Mouse (Mus musculus) E14TG2a.4 (cell line): ENCODE results near the gene Znhit6.

Source experiments
- H3K27me3 ChIP-seq: 2 replicates; pipeline ENCODE4 v1.6.1; 2014; ENCODE audit warnings: low read length, control low read depth; ENCODE audit not compliant: insufficient read depth
- H3K36me3 ChIP-seq: 2 replicates; pipeline ENCODE4 v1.6.1; 2014; ENCODE audit warnings: low read length, control low read depth; ENCODE audit not compliant: insufficient read depth
- H3K4me1 ChIP-seq: replicated peaks from 2 replicates; pipeline ENCODE4 v1.6.1; 2014; ENCODE audit warnings: low read depth, low read length, control low read depth
- H3K4me3 ChIP-seq: replicated peaks from 2 replicates; pipeline ENCODE4 v1.5.1; 2014; ENCODE audit warnings: mild to moderate bottlenecking, low read length
- H3K9me3 ChIP-seq: 2 replicates; pipeline ENCODE4 v1.6.1; 2014; ENCODE audit warnings: low read length, control low read depth
- CTCF ChIP-seq: conservative IDR thresholded peaks from 2 replicates; pipeline ENCODE4 v1.5.1; 2014; ENCODE audit warnings: low read length
- NANOG ChIP-seq: IDR thresholded peaks from 2 replicates; pipeline ENCODE4 v1.6.1; 2014; ENCODE audit warnings: borderline replicate concordance, low read length, mixed read lengths
- POU5F1 ChIP-seq: IDR thresholded peaks from 2 replicates; pipeline ENCODE4 v1.6.1; 2014; ENCODE audit warnings: low read length, borderline replicate concordance

Znhit6 gene

GRCm38 (mm10) chr3:145575743-145576481 is at the start of gene Znhit6:
Gene Znhit6, plus strand, starts transcription at chr3:145576205.
- Histone ChIP-seq H3K27me3 (no peaks in the 10 kb centered on the region), H3K4me1 (peaks cover 36% of the 10 kb centered on the region), H3K4me3 (peak within 1 kb of the TSS; percentile 97), H3K9me3 (no peaks in the 10 kb centered on the region), H3K36me3 (peaks cover 40% of the 10 kb centered on the region)
- TF ChIP-seq CTCF (no peak), NANOG (no peak), POU5F1 (no peak)

GRCm38 (mm10) chr3:145537870-145538269 is 38.1 kb upstream of the Znhit6 start:
- Histone ChIP-seq H3K9me3 (no peaks in the 10 kb centered on the region), H3K4me3 (no peak overlapping the region), H3K36me3 (no peaks in the 10 kb centered on the region), H3K4me1 (no peaks in the 10 kb centered on the region), H3K27me3 (no peaks in the 10 kb centered on the region)
- TF ChIP-seq POU5F1: no peak
- TF ChIP-seq CTCF: no peak
- TF ChIP-seq NANOG: no peak

- H3K27me3 ChIP-seq: no peaks in the 10 kb centered on the region
- no peaks in the 10 kb centered on the region for H3K4me1 ChIP-seq
- no peak overlapping the region for H3K4me3 ChIP-seq
- H3K9me3 ChIP-seq: no peaks in the 10 kb centered on the region
- no peaks in the 10 kb centered on the region for H3K36me3 ChIP-seq
- no peak for TF ChIP-seq NANOG
- no peak for TF ChIP-seq CTCF
- no peak for TF ChIP-seq POU5F1
These were observed 27.3 kb upstream of the Znhit6 start for GRCm38 (mm10) chr3:145548441-145549415.

GRCm38 (mm10) chr3:145550216-145550615 is 25.8 kb upstream of the Znhit6 start:
- no peaks in the 10 kb centered on the region for H3K9me3 ChIP-seq
- H3K36me3 ChIP-seq: no peaks in the 10 kb centered on the region
- no peak overlapping the region for H3K4me3 ChIP-seq
- TF ChIP-seq CTCF: no peak
- TF ChIP-seq POU5F1: no peak
- no peak for TF ChIP-seq NANOG
- no peaks in the 10 kb centered on the region for H3K4me1 ChIP-seq
- H3K27me3 ChIP-seq: no peaks in the 10 kb centered on the region

DNA sequence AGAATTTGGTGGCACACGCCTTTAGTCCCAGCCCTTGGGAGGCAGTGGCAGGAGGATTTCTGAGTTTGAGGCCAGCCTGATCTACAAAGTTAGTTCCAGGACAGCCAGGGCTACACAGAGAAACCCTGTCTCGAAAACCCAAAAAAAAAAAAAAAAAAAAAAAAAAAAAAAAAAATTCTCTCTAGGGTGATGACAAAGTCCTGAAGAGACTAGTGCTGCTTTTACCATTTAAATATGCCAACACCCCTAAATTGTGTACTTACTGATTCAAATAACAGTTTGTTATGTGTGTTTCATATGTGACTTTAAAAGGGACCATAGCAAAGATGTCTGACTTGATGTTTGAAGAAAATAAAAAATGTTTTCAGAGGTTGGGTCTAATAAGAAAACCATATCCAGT is 21.6 kb upstream of the Znhit6 start:
- Histone ChIP-seq H3K4me3 (no peak overlapping the region), H3K4me1 (no peaks in the 10 kb centered on the region), H3K9me3 (no peaks in the 10 kb centered on the region), H3K36me3 (no peaks in the 10 kb centered on the region), H3K27me3 (no peaks in the 10 kb centered on the region)
- no peak for TF ChIP-seq NANOG
- TF ChIP-seq CTCF: no peak
- no peak for TF ChIP-seq POU5F1

GRCm38 (mm10) chr3:145556206-145556605 is 19.8 kb upstream of the Znhit6 start:
- H3K4me3 ChIP-seq: no peak overlapping the region
- TF ChIP-seq POU5F1 (no peak), NANOG (no peak), CTCF (no peak)
- H3K9me3 ChIP-seq: no peaks in the 10 kb centered on the region
- no peaks in the 10 kb centered on the region for H3K27me3 ChIP-seq
- H3K4me1 ChIP-seq: no peaks in the 10 kb centered on the region
- H3K36me3 ChIP-seq: no peaks in the 10 kb centered on the region

DNA sequence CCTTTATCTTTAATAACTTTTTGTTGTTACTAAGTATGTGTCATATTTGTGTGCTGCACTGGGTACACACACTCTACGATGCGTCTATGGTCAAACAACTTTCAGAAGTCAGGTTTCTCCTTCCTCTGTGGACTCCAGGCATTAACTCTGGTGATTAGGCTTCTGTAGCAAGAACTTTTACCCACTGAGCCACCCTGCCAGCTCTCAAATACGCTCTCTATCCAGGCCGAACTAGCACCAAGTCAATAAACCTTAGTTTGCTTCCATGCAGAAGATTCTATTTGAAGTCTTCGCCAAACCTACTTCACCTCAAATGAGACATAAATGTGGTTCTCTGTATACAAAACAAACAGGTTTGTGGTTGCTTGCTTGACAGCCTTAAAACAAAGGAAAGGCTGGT is 16.3 kb upstream of the Znhit6 start:
- H3K27me3 ChIP-seq: no peaks in the 10 kb centered on the region
- H3K9me3 ChIP-seq: peaks cover 17% of the 10 kb centered on the region
- H3K36me3 ChIP-seq: no peaks in the 10 kb centered on the region
- no peak for TF ChIP-seq NANOG
- TF ChIP-seq CTCF: no peak
- TF ChIP-seq POU5F1: no peak
- H3K4me3 ChIP-seq: no peak overlapping the region
- no peaks in the 10 kb centered on the region for H3K4me1 ChIP-seq

- no peak overlapping the region for H3K4me3 ChIP-seq
- peaks cover 19% of the 10 kb centered on the region for H3K9me3 ChIP-seq
- no peaks in the 10 kb centered on the region for H3K4me1 ChIP-seq
- TF ChIP-seq NANOG (no peak), CTCF (no peak), POU5F1 (no peak)
- no peaks in the 10 kb centered on the region for H3K27me3 ChIP-seq
- no peaks in the 10 kb centered on the region for H3K36me3 ChIP-seq
These were observed 15.9 kb upstream of the Znhit6 start for GRCm38 (mm10) chr3:145560117-145560516.
